Comparison of ENCODE assay signal across 9 mouse cellular contexts in genomic region chr8:65110285-65110691, GRCm38 (mm10). TPM values are rescaled to one million over a fixed set of nuclear protein-coding genes. Genes with fewer than 3 reads are reported as not detected.
DNase-seq lines count a peak whose midpoint lies in the region; ATAC-seq and TF ChIP-seq lines count a peak whose summit lies in the region.
"Had no signal": no experiment of that assay in that cellular context is flagged by ENCODE, and none has a peak within 500 bp of the region (broad histone marks: within the 10 kb centered on the region; RNA-seq: fewer than 3 reads in every experiment).

No protein-coding gene starts in this region.

- H3K4me2 ChIP-seq in embryonic facial prominence, embryonic 11.5 days (ENCODE audit: low read depth, low read length) = no peak overlapping the region
- H3K4me2 ChIP-seq in lung, embryonic 16.5 days (ENCODE audit: low read depth, low read length) = no peak overlapping the region

- intact Hi-C loops in heart, postnatal 36 days (cut with DNase I) = loop anchor here (1.0 to 5.0 kb wide), 2 partner anchors 88 to 143 kb away; no protein-coding TSS in a partner anchor

- in situ Hi-C loops in ES-E14 (cut with MboI; ENCODE audit: low sequenced_read_pairs in 2 of 2, unreplicated experiment in 2 of 2) = no loop called here

- no peaks in the 10 kb centered on the region for H3K9me3 ChIP-seq in ES-E14 (ENCODE audit: control insufficient read depth, insufficient read depth, low read depth, low read length)
- no peaks in the 10 kb centered on the region for H3K9me3 ChIP-seq in embryonic facial prominence, embryonic 11.5 days (replicated peaks; ENCODE audit: control insufficient read depth, low read length)
- H3K9me3 ChIP-seq in lung, embryonic 16.5 days (ENCODE audit: control insufficient read depth, low read length) = no peaks in the 10 kb centered on the region

- no peaks in the 10 kb centered on the region for H3K27me3 ChIP-seq in embryonic facial prominence, embryonic 11.5 days (ENCODE audit: control insufficient read depth, insufficient read depth, low read length)
- no peaks in the 10 kb centered on the region for H3K27me3 ChIP-seq in lung, embryonic 16.5 days (ENCODE audit: control insufficient read depth, insufficient read depth, low read depth, low read length)

- no peak overlapping the region for H3K4me3 ChIP-seq in ES-E14 (ENCODE audit: insufficient read depth in 1 of 2, low read depth in 1 of 2, low read length in 2 of 2, poor library complexity in 1 of 2, severe bottlenecking in 1 of 2)
- no peak overlapping the region for H3K4me3 ChIP-seq in embryonic facial prominence, embryonic 11.5 days (ENCODE audit: low read depth, low read length)
- no peak overlapping the region for H3K4me3 ChIP-seq in lung, embryonic 16.5 days (ENCODE audit: low read length)

- DNase-seq in ES-E14 (ENCODE audit: low read depth, low spot score) = peak; percentile 71
- peak; percentile 35 to 37 for DNase-seq in adrenal gland, postnatal 4 days (ENCODE audit: low spot score in 2 of 2)
- peak; percentile 82 for DNase-seq in embryonic facial prominence, embryonic 11.5 days (ENCODE audit: low spot score)
- peak; percentile 37 to 73 for DNase-seq in heart, postnatal 36 days
- DNase-seq in kidney, postnatal 4 days = peak; percentile 87 to 89
- peak; percentile 61 for DNase-seq in retina, adult 2 months (ENCODE audit: low read depth, low spot score)
- peak; percentile 53 for DNase-seq in urinary bladder, postnatal 25 days (ENCODE audit: low spot score)

- H3K4me1 ChIP-seq in ES-E14 (ENCODE audit: control insufficient read depth in 2 of 2, insufficient read depth in 2 of 2, low read length in 2 of 2, poor library complexity in 1 of 2) = no peaks in the 10 kb centered on the region
- H3K4me1 ChIP-seq in embryonic facial prominence, embryonic 11.5 days (ENCODE audit: control insufficient read depth, insufficient read depth, low read length) = no peaks in the 10 kb centered on the region
- no peaks in the 10 kb centered on the region for H3K4me1 ChIP-seq in lung, embryonic 16.5 days (replicated peaks; ENCODE audit: control insufficient read depth, insufficient read depth, low read length)

- ATAC-seq in embryonic facial prominence, embryonic 11.5 days (replicated peaks; ENCODE audit: insufficient number of reproducible peaks, low FRiP score, low TSS enrichment, low read depth) = no peak; the same call in 1 of the 2 replicates
- ATAC-seq in lung, embryonic 16.5 days (ENCODE audit: low read depth) = peak; percentile 65; the same call in 1 of the 2 replicates

- 39% methylated on average over 5 of the region's 5 CpGs for WGBS in embryonic facial prominence, embryonic 11.5 days
- 27% methylated on average over 5 of the region's 5 CpGs for WGBS in lung, embryonic 16.5 days

- H3K36me3 ChIP-seq in ES-E14 (ENCODE audit: control insufficient read depth, insufficient read depth, low read length, poor library complexity, severe bottlenecking) = no peaks in the 10 kb centered on the region
- H3K36me3 ChIP-seq in embryonic facial prominence, embryonic 11.5 days (replicated peaks; ENCODE audit: control insufficient read depth, insufficient read depth, low read depth, low read length) = no peaks in the 10 kb centered on the region
- no peaks in the 10 kb centered on the region for H3K36me3 ChIP-seq in lung, embryonic 16.5 days (ENCODE audit: control insufficient read depth, insufficient read depth, low read length)

- H3K9ac ChIP-seq in ES-E14 (ENCODE audit: insufficient read depth, low read depth, low read length, poor library complexity, severe bottlenecking) = no peak overlapping the region
- H3K9ac ChIP-seq in embryonic facial prominence, embryonic 11.5 days (replicated peaks; ENCODE audit: low read length) = no peak overlapping the region
- H3K9ac ChIP-seq in lung, embryonic 16.5 days (ENCODE audit: low read length) = no peak overlapping the region

- H3K27ac ChIP-seq in ES-E14 (ENCODE audit: insufficient read depth, low read depth, low read length, poor library complexity, severe bottlenecking) = no peak overlapping the region
- no peak overlapping the region for H3K27ac ChIP-seq in embryonic facial prominence, embryonic 11.5 days (replicated peaks; ENCODE audit: low read depth, low read length)
- H3K27ac ChIP-seq in lung, embryonic 16.5 days (ENCODE audit: low read length) = no peak overlapping the region

TF ChIP-seq in ES-E14, 5 proteins besides CTCF, POLR2A, EP300 and RAD21:
- TF ChIP-seq MAFK (IDR thresholded peaks at IDR 0.05; ENCODE audit: insufficient read depth, low read depth, low read length) = no peak
- no peak for TF ChIP-seq CHD2 (IDR thresholded peaks at IDR 0.05; ENCODE audit: low read depth, low read length)
- no peak for TF ChIP-seq HCFC1 (IDR thresholded peaks at IDR 0.05; ENCODE audit: borderline replicate concordance, insufficient read depth, low read length)
- TF ChIP-seq ZNF384 (IDR thresholded peaks at IDR 0.05; ENCODE audit: low read depth, low read length) = no peak
- TF ChIP-seq ZC3H11A (IDR thresholded peaks at IDR 0.05; ENCODE audit: borderline replicate concordance, low read depth, low read length) = peak; percentile 90
TF ChIP-seq in ES-E14: peak in this region for 1.

RNA-seq across cellular contexts. Expression of gene BC030870, which starts 19.1 kb away (rescaled TPM):
- not detected in 2 replicates for total RNA-seq in ES-E14 (2012; rRNA removed)
- total RNA-seq in adrenal gland, postnatal 4 days (2021) = not detected
- polyA plus RNA-seq in embryonic facial prominence, embryonic 11.5 days (2014; fragmentation: Nextera tagmentation; extraction: Ambion mirVana) = 0.14 TPM in 1 of 2 replicates, not detected in the other
- total RNA-seq in heart, postnatal 36 days (2021) = not detected
- polyA plus RNA-seq in lung, embryonic 16.5 days (2015; fragmentation: Nextera tagmentation; extraction: Ambion mirVana) = 2.3 and 3.0 TPM in 2 replicates

RNA-seq across cellular contexts. Expression of gene Gm10663, which starts 35.5 kb away (rescaled TPM):
- total RNA-seq in ES-E14 (2012; rRNA removed) = not detected in 2 replicates
- total RNA-seq in adrenal gland, postnatal 4 days (2021) = not detected
- not detected in 2 replicates for polyA plus RNA-seq in embryonic facial prominence, embryonic 11.5 days (2014; fragmentation: Nextera tagmentation; extraction: Ambion mirVana)
- total RNA-seq in heart, postnatal 36 days (2021) = not detected
- not detected in 2 replicates for polyA plus RNA-seq in lung, embryonic 16.5 days (2015; fragmentation: Nextera tagmentation; extraction: Ambion mirVana)
- polyA plus RNA-seq: large intestine, adult 2 months had no signal

Comparison
In these comparisons a context has a peak if more than half of its experiments do, and no peak if none do; other contexts are left out.
1. DNase-seq: peak in every context shown above with its lines; median percentile 88 in kidney, postnatal 4 days; 82 in embryonic facial prominence, embryonic 11.5 days; 71 in ES-E14; 61 in retina, adult 2 months; 55 in heart, postnatal 36 days; 53 in urinary bladder, postnatal 25 days; 36 in adrenal gland, postnatal 4 days.